Mouse (Mus musculus): Measurements from ENCODE around the gene Ero1l. TPM values are rescaled to one million over a fixed set of nuclear protein-coding genes. Genes with fewer than 3 reads are reported as not detected.

The Ero1l gene
- polyA plus RNA-seq (2014; fragmentation: Illumina TruSeq; extraction: RNeasy Lipid Tissue Mini Kit (QIAGEN cat#74804); ENCODE audit: low replicate concordance): 130 TPM

DNA sequence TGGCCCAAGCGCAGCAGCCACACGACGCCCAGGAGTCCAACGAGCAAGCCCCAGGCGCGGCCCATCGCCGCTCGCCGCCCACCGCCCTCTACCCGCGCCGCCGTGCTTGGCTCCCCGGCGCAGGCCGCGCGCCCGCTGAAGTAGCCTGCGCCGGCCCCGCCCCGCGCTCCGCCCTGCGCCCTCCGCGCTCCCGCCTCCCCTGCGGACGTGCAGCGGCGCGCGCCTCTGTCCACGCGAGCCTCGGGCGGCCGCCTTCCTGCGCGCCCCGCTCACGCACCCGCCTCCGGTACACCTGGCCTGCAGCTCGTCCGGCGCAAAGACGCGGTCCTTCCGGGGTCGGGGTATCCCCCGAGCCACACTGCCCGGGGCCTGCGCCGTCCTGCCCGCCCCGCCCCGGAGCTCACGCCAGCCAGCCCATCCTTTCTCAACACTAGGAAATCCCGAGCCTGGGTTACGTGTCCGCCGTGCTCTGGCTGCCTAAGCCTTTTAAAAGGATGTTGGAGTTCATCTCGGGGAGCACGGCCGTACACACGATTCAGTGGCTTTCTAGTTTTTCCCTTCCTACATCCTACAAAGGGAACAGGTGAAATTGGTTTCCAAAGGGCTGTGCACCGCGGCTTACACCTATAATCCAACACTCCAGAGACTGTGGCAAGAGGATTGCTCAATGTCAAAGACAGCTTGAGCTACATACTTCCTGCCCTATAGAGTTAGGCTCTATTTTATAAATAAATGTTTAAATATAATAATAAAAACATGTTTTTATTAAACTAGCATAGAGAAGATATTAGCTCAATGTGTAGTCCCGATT, at the start of gene Ero1l:
TSS of gene Ero1l (minus strand) at position 346 of the 811 bp plus-strand sequence.

GRCm38 (mm10) chr14:45350931-45351859, 32.6 kb upstream of the Ero1l start, which contains the start of gene Styx:
Styx (plus strand) TSS chr14:45351093.

DNA sequence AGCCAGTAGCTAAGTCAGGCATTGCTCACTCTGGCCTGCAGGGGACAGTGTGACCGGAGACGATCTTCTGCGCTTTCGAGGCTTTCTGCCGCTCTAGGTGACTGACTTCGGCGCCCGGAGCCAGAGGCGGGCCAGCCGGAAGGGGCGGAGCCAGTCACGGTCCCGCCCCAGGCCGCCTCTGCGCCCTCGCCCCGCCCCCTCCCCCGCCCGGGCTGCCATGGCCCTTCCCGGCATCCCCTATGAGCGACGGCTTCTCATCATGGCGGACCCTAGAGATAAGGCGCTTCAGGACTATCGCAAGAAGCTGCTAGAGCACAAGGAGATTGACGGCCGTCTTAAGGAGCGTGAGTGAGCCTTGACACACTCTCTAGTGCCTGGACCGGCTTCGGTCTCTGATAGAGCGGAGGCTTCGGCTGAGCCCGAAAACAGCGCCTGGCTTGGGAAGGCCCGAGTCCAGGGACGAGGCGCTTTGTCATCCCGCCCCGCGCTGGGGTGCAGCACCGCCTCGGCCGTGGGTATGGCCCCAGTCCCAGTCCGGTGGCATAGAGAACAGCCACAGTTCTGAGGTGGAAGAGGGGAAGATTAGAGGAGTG, 11.1 kb upstream of the Ero1l start, which contains the start of gene Psmc6:
TSS of gene Psmc6 (plus strand) at position 200 of the 593 bp plus-strand sequence.

Other genes with a start within 250 kb of the Ero1l start
- gene Gpr137c, start 99.1 kb downstream of the Ero1l start, polyA plus RNA-seq (2014; fragmentation: Illumina TruSeq; extraction: RNeasy Lipid Tissue Mini Kit (QIAGEN cat#74804); ENCODE audit: low replicate concordance): 0.82 TPM
- gene Txndc16, start 98.4 kb downstream of the Ero1l start, polyA plus RNA-seq (2014; fragmentation: Illumina TruSeq; extraction: RNeasy Lipid Tissue Mini Kit (QIAGEN cat#74804); ENCODE audit: low replicate concordance): 15.2 TPM
- 581 TPM for gene Psmc6, start 11.0 kb upstream of the Ero1l start, polyA plus RNA-seq (2014; fragmentation: Illumina TruSeq; extraction: RNeasy Lipid Tissue Mini Kit (QIAGEN cat#74804); ENCODE audit: low replicate concordance)
- 56.2 TPM for gene Styx, start 32.3 kb upstream of the Ero1l start, polyA plus RNA-seq (2014; fragmentation: Illumina TruSeq; extraction: RNeasy Lipid Tissue Mini Kit (QIAGEN cat#74804); ENCODE audit: low replicate concordance)
- 127 TPM for gene Gnpnat1, start 86.1 kb upstream of the Ero1l start, polyA plus RNA-seq (2014; fragmentation: Illumina TruSeq; extraction: RNeasy Lipid Tissue Mini Kit (QIAGEN cat#74804); ENCODE audit: low replicate concordance)
- 43.7 TPM for gene Fermt2, start 211.3 kb upstream of the Ero1l start, polyA plus RNA-seq (2014; fragmentation: Illumina TruSeq; extraction: RNeasy Lipid Tissue Mini Kit (QIAGEN cat#74804); ENCODE audit: low replicate concordance)

All from small intestine, adult 10 weeks (tissue).